Mouse (Mus musculus) gastrocnemius, postnatal 25 days (tissue): ENCODE data around the gene Defb5. TPM values are rescaled to one million over a fixed set of nuclear protein-coding genes. Genes with fewer than 3 reads are reported as not detected.
"Not testable (repeated sequence)": the region's sequence is repeated elsewhere in the genome, so short reads cannot be mapped to it uniquely, and the experiment has no call there.

ENCODE experiments used
- DNase-seq: peaks from one replicate; pipeline ENCODE4 v3.0.0; 2022
- long read RNA-seq, 2 experiments: library from polyadenylated mRNA; stranded (forward); transcript quantifications; one replicate each; pipeline ENCODE4 v2.0.0; 2021
- total RNA-seq, 2 experiments: library from RNA; stranded (reverse); gene quantifications; 1 replicate in 1 of 2; 2 replicates in 1 of 2; pipeline ENCODE4 v1.2.3; 2021

Defb5 gene
- total RNA-seq, result not detected
- long read RNA-seq, experiment 1, result 0 reads
- long read RNA-seq, experiment 2, result 0 reads

DNA sequence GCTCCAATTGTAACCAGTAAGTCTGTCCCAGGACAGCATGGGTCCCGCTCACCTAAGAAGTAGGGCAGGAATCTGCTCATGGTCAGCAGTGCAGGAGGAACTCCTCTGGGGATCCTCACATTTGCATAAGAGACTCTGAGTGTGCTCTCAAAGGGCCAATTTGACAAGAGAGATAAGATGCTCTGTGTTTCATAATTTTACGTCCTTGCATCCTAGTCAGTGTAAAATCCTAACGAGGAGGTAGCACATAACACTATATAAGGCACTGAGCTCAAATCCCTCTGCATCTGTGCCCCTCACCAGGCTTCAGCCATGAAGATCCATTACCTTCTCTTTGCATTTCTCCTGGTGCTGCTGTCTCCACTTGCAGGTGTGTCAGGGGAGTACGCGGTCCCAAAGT, at the start of gene Defb5:
Defb5 (plus strand) TSS at position 301 of the 400 bp plus-strand sequence.
- no peak for DNase-seq

- DNase-seq, result no peak
These were observed 22.2 kb upstream of the Defb5 start, which contains the start of gene Defb6 for GRCm38 (mm10) chr8:19225161-19225560. Defb6 (plus strand) TSS chr8:19225478.

DNA sequence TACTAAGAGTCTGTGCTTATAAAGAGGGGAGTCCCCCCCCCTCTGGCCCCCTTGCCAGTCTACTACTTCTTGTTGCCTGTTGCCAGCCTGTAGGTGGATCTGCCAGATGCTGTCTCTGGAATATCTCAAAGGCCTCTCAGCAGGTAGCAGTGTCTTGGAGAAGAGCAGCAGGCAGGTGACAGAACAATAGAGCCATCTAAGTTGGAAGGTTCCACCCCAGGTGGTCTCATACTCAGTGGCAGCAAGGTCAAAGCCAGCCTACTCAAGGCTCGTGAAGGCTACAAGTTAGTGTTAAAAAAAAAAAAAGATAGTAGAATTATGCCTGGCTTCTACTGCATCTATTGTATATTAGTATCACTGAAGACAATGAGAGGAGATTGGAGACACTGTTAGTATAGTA, 9.3 kb upstream of the Defb5 start:
- no peak for DNase-seq

- no peak for DNase-seq
These were observed 7.8 kb upstream of the Defb5 start, which contains the start of gene Defb46 for GRCm38 (mm10) chr8:19239616-19240015. Defb46 (plus strand) TSS chr8:19239916.

- no peak for DNase-seq
These were observed 10.8 kb downstream of the Defb5 start for GRCm38 (mm10) chr8:19258136-19258535.

DNA sequence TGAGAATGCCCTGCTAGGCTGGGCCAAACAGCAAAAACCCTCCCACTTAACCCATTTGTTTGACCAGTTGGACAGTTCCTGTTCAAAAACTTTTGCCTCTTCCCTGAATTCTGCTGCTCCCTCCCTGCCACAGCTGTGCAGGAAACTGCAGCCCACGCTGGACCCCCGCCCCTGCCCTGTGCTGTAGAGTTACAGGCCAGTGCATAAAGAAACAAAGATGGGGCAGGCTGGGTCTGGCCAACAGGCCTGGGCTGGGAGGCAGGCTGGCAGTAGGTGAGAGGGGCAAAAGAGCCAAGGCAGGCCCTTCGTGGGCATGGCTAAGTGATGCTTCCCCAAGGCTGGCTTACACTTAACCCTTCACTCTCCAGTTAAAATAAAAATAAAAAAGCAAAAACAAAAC, 12.3 kb downstream of the Defb5 start:
- DNase-seq, result no peak

GRCm38 (mm10) chr8:19293060-19293459, 45.7 kb downstream of the Defb5 start, which contains the start of gene Defb3:
Defb3 (plus strand) TSS chr8:19293360.
- not testable (repeated sequence) for DNase-seq

- not testable (repeated sequence) for DNase-seq
These were observed 51.0 kb downstream of the Defb5 start for GRCm38 (mm10) chr8:19298361-19298760.

Other genes with a start within 250 kb of the Defb5 start
- not detected for gene Defb38, start 221.0 kb upstream of the Defb5 start, total RNA-seq
- not detected for gene Defb39, start 182.8 kb upstream of the Defb5 start, total RNA-seq
- gene Defb12, start 132.7 kb upstream of the Defb5 start, total RNA-seq, result not detected
- gene Defb34, start 123.8 kb upstream of the Defb5 start, total RNA-seq, result not detected
- gene Gm45826, start 106.8 kb upstream of the Defb5 start, total RNA-seq, result not detected
- not detected for gene Defb14, start 53.2 kb upstream of the Defb5 start, total RNA-seq
- gene Defb4, start 48.9 kb upstream of the Defb5 start, total RNA-seq, result not detected
- gene Defb6, start 22.1 kb upstream of the Defb5 start, total RNA-seq, result not detected
- gene Defb46, start 7.7 kb upstream of the Defb5 start, total RNA-seq, result not detected
- gene Defb3, start 45.8 kb downstream of the Defb5 start, total RNA-seq, result not detected
- not detected for gene Defb8, start 200.0 kb downstream of the Defb5 start, total RNA-seq
- gene Defb7, start 247.5 kb downstream of the Defb5 start, total RNA-seq, result not detected